Mouse (Mus musculus): ENCODE measurements around the gene Cmtm7.

Gene Cmtm7

GRCm38 (mm10) chr9:114781526-114782212 is at the start of gene Cmtm7:
TSS of gene Cmtm7 (minus strand) at chr9:114781856.
- peak; percentile 13 for DNase-seq

- DNase-seq, result no peak
Measured at GRCm38 (mm10) chr9:114830351-114830750, 48.7 kb upstream of the Cmtm7 start.

GRCm38 (mm10) chr9:114829669-114830068 is 48.0 kb upstream of the Cmtm7 start:
- DNase-seq, result no peak

- no peak for DNase-seq
Measured at GRCm38 (mm10) chr9:114828377-114828776, 46.7 kb upstream of the Cmtm7 start.

GRCm38 (mm10) chr9:114827242-114827852 is 45.7 kb upstream of the Cmtm7 start:
- DNase-seq, result no peak

- DNase-seq, result no peak
Measured at GRCm38 (mm10) chr9:114824166-114824565, 42.5 kb upstream of the Cmtm7 start.

GRCm38 (mm10) chr9:114821548-114822289 is 40.1 kb upstream of the Cmtm7 start:
- no peak for DNase-seq

GRCm38 (mm10) chr9:114818918-114819317 is 37.3 kb upstream of the Cmtm7 start:
- DNase-seq, result no peak

GRCm38 (mm10) chr9:114817012-114817411 is 35.4 kb upstream of the Cmtm7 start:
- no peak for DNase-seq

- no peak for DNase-seq
Measured at GRCm38 (mm10) chr9:114816121-114816520, 34.5 kb upstream of the Cmtm7 start.

- DNase-seq, result no peak
Measured at GRCm38 (mm10) chr9:114815315-114815714, 33.7 kb upstream of the Cmtm7 start.

GRCm38 (mm10) chr9:114812001-114812400 is 30.3 kb upstream of the Cmtm7 start:
- no peak for DNase-seq

- DNase-seq, result no peak
Measured at GRCm38 (mm10) chr9:114810837-114811236, 29.2 kb upstream of the Cmtm7 start.

- DNase-seq, result no peak
Measured at GRCm38 (mm10) chr9:114808671-114809070, 27.0 kb upstream of the Cmtm7 start.

GRCm38 (mm10) chr9:114807261-114807660 is 25.6 kb upstream of the Cmtm7 start:
- no peak for DNase-seq

- peak; percentile 72 for DNase-seq
Measured at GRCm38 (mm10) chr9:114805151-114805671, 23.6 kb upstream of the Cmtm7 start.

GRCm38 (mm10) chr9:114802191-114802590 is 20.5 kb upstream of the Cmtm7 start:
- no peak for DNase-seq

GRCm38 (mm10) chr9:114801301-114801700 is 19.6 kb upstream of the Cmtm7 start:
- DNase-seq, result no peak

- DNase-seq, result no peak
Measured at GRCm38 (mm10) chr9:114799498-114800107, 17.9 kb upstream of the Cmtm7 start.

GRCm38 (mm10) chr9:114798845-114799244 is 17.2 kb upstream of the Cmtm7 start:
- DNase-seq, result no peak

GRCm38 (mm10) chr9:114797329-114798004 is 15.8 kb upstream of the Cmtm7 start:
- peak; percentile 83 for DNase-seq

GRCm38 (mm10) chr9:114796473-114797050 is 14.9 kb upstream of the Cmtm7 start:
- DNase-seq, result no peak
